Mouse (Mus musculus) neural tube, embryonic 14.5 days (tissue): Measurements from ENCODE around the gene Slfn1. TPM values are rescaled to one million over a fixed set of nuclear protein-coding genes. Genes with fewer than 3 reads are reported as not detected.
"Not testable (repeated sequence)": the region's sequence is repeated elsewhere in the genome, so short reads cannot be mapped to it uniquely, and the experiment has no call there.

Experiments
- ATAC-seq: fragments of 200-750 bp; cut with Nextera tagmentation; 2 replicates; pipeline ENCODE4 v1.8.0; 2017; ENCODE audit warnings: low read depth, mild to moderate bottlenecking, moderate TSS enrichment, moderate library complexity
- H3K27ac ChIP-seq: fragments of 300-500 bp; sonication (generic); 2 replicates; pipeline ENCODE4 v1.5.1; 2014; ENCODE audit warnings: low read depth, mild to moderate bottlenecking, control low read depth, low read length, moderate library complexity, mixed read lengths
- H3K27me3 ChIP-seq: fragments of 300-500 bp; sonication (generic); 2 replicates; pipeline ENCODE4 v1.6.1; 2014; ENCODE audit warnings: low read length; ENCODE audit not compliant: control insufficient read depth, insufficient read depth
- H3K36me3 ChIP-seq: fragments of 300-500 bp; sonication (generic); 2 replicates; pipeline ENCODE4 v1.6.1; 2014; ENCODE audit warnings: low read length, mixed read lengths; ENCODE audit not compliant: control insufficient read depth, insufficient read depth
- H3K4me1 ChIP-seq: fragments of 300-500 bp; sonication (generic); 2 replicates; pipeline ENCODE4 v1.6.1; 2014; ENCODE audit warnings: low read length; ENCODE audit not compliant: control insufficient read depth, insufficient read depth
- H3K4me2 ChIP-seq: fragments of 300-500 bp; sonication (generic); 2 replicates; pipeline ENCODE4 v1.6.1; 2014; ENCODE audit warnings: mild to moderate bottlenecking, low read depth, low read length, control low read depth
- H3K4me3 ChIP-seq: fragments of 300-500 bp; sonication (generic); 2 replicates; pipeline ENCODE4 v1.5.1; 2014; ENCODE audit warnings: low read depth, low read length, control low read depth, mixed read lengths
- H3K9ac ChIP-seq: fragments of 300-500 bp; sonication (generic); replicated peaks from 2 replicates; pipeline ENCODE4 v1.6.1; 2014; ENCODE audit warnings: low read depth, mild to moderate bottlenecking, control low read depth, low read length, mixed read lengths
- H3K9me3 ChIP-seq: fragments of 300-500 bp; sonication (generic); 2 replicates; pipeline ENCODE4 v1.6.1; 2016; ENCODE audit warnings: low read length; ENCODE audit not compliant: control insufficient read depth
- WGBS: fragments of 180-500 bp; shearing (Covaris S2); extraction: QIAGEN DNeasy Blood & Tissue Kit; methylation state at CpG from one replicate; pipeline ENCODE4 v1.1.7; 2014; 5-methylcytosine and 5-hydroxymethylcytosine counted together
- polyA plus RNA-seq: library from polyadenylated mRNA; unstranded; fragments of >200 nt; fragmentation: Nextera tagmentation; extraction: Ambion mirVana; gene quantifications from 2 replicates; pipeline ENCODE4 v1.2.1, GENCODE M21; 2014

The Slfn1 gene
- polyA plus RNA-seq, 1 experiment from 2014 or later, result not detected

GRCm38 (mm10) chr11:83084161-83084560 lies 32.5 kb upstream of the Slfn1 start:
- no peak for ATAC-seq
- WGBS, result 92% methylated on average over 2 of the region's 2 CpGs
- Histone ChIP-seq H3K4me3 (no peak overlapping the region), H3K27me3 (no peaks in the 10 kb centered on the region), H3K36me3 (no peaks in the 10 kb centered on the region), H3K4me1 (no peaks in the 10 kb centered on the region), H3K27ac (no peak overlapping the region), H3K9ac (no peak overlapping the region), H3K4me2 (no peak overlapping the region), H3K9me3 (no peaks in the 10 kb centered on the region)

DNA sequence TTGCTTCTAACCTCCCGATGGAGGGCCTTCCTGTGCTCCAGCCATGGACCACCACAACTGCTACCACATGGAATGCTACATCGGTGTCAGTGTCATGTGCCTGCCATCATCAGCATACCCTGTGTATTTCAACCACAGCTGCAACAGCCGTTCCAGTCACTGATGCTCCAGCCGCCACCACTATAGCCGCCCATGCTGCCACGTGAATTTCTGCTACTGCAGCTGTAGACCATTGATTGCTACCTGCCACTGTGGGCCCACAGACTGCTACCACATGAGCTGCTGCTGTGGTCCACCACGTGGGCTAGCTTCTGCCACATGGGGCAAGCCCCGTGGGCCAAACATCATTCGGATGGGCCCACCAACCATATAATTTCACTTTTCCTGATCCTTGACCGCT lies 31.9 kb upstream of the Slfn1 start:
- no peak overlapping the region for H3K27ac ChIP-seq
- no peak for ATAC-seq
- H3K4me2 ChIP-seq, result no peak overlapping the region
- H3K27me3 ChIP-seq, result no peaks in the 10 kb centered on the region
- WGBS, result 88% methylated on average over 10 of the region's 10 CpGs
- no peaks in the 10 kb centered on the region for H3K4me1 ChIP-seq
- H3K9ac ChIP-seq, result no peak overlapping the region
- no peaks in the 10 kb centered on the region for H3K36me3 ChIP-seq
- H3K9me3 ChIP-seq, result no peaks in the 10 kb centered on the region
- no peak overlapping the region for H3K4me3 ChIP-seq

DNA sequence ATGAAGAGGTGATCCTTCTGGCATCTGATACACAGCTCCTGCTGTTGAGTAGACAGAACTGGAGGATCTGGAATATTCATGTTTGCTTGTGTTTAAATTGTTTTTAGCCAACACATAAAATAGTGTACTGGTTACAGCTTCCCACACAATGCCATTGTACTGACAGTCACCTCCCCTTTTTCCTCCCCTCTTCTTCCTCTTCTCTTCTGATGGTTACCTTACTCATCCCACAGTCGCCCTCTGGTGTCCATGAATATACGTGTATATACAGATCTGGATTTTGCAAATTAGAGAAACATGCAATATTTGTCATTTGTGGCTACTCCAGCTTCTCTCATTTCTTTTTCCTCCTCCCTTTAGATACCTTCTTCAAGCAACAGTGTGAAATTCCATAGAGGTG lies 1.5 kb upstream of the Slfn1 start:
- H3K27me3 ChIP-seq, result no peaks in the 10 kb centered on the region
- H3K4me2 ChIP-seq, result no peak overlapping the region
- no peak for ATAC-seq
- H3K4me1 ChIP-seq, result no peaks in the 10 kb centered on the region
- no peak overlapping the region for H3K4me3 ChIP-seq
- H3K9ac ChIP-seq, result no peak overlapping the region
- no peaks in the 10 kb centered on the region for H3K36me3 ChIP-seq
- WGBS, result 43% methylated on average over 2 of the region's 2 CpGs
- no peaks in the 10 kb centered on the region for H3K9me3 ChIP-seq
- H3K27ac ChIP-seq, result no peak overlapping the region

- ATAC-seq, result no peak
- no peaks in the 10 kb centered on the region for H3K9me3 ChIP-seq
- H3K9ac ChIP-seq, result no peak overlapping the region
- H3K27me3 ChIP-seq, result no peaks in the 10 kb centered on the region
- H3K4me1 ChIP-seq, result no peaks in the 10 kb centered on the region
- no peak overlapping the region for H3K27ac ChIP-seq
- H3K4me2 ChIP-seq, result no peak overlapping the region
- WGBS, result 60% methylated on average over 3 of the region's 3 CpGs
- H3K4me3 ChIP-seq, result no peak overlapping the region
- H3K36me3 ChIP-seq, result no peaks in the 10 kb centered on the region
Observed at GRCm38 (mm10) chr11:83118056-83118455, 1.4 kb downstream of the Slfn1 start.

DNA sequence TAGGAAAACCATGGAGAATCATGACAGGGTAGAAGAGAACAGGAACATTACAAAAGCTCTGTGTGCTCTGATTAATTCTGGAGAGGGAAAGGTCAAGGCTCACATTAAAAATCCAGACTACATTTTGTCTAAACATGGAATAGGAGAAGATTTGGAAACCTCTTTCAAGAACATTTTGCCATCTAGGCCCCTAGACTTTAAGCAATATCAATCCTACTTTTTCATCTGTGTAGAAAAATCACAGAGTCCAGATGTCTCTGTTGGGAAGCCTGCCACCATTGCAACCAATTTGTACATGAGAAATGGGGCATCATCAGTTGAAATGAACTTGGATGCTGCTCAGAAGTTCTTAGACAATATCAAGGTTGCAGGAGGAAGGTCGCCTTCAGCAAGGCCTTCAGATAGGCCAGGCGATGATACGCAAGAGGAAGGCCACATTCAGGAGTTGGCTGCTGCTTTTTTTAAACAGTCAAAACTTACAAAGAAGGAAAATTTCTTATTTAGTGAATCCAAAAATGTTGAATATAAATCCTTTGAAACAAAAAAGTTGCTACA lies 4.6 kb downstream of the Slfn1 start:
- no peak overlapping the region for H3K27ac ChIP-seq
- H3K27me3 ChIP-seq, result no peaks in the 10 kb centered on the region
- H3K9me3 ChIP-seq, result no peaks in the 10 kb centered on the region
- no peak for ATAC-seq
- no peak overlapping the region for H3K4me3 ChIP-seq
- no peak overlapping the region for H3K9ac ChIP-seq
- H3K36me3 ChIP-seq, result no peaks in the 10 kb centered on the region
- no peak overlapping the region for H3K4me2 ChIP-seq
- 98% methylated on average over 3 of the region's 3 CpGs for WGBS
- H3K4me1 ChIP-seq, result no peaks in the 10 kb centered on the region

GRCm38 (mm10) chr11:83123198-83123597 lies 6.5 kb downstream of the Slfn1 start:
- Histone ChIP-seq H3K4me3 (no peak overlapping the region), H3K4me1 (no peaks in the 10 kb centered on the region), H3K27me3 (no peaks in the 10 kb centered on the region), H3K9ac (no peak overlapping the region), H3K36me3 (no peaks in the 10 kb centered on the region), H3K9me3 (no peaks in the 10 kb centered on the region), H3K4me2 (no peak overlapping the region), H3K27ac (no peak overlapping the region)
- no peak for ATAC-seq
- WGBS, result 71% methylated on average over 4 of the region's 4 CpGs

GRCm38 (mm10) chr11:83124906-83125305 lies 8.3 kb downstream of the Slfn1 start:
- Histone ChIP-seq H3K27ac (no peak overlapping the region), H3K4me2 (no peak overlapping the region), H3K36me3 (no peaks in the 10 kb centered on the region), H3K4me3 (no peak overlapping the region), H3K27me3 (no peaks in the 10 kb centered on the region), H3K9me3 (no peaks in the 10 kb centered on the region), H3K9ac (no peak overlapping the region), H3K4me1 (no peaks in the 10 kb centered on the region)
- WGBS, result 84% methylated on average over 2 of the region's 2 CpGs
- ATAC-seq, result no peak

- not testable (repeated sequence) for H3K4me3 ChIP-seq, ATAC-seq, H3K4me2 ChIP-seq, H3K9me3 ChIP-seq, H3K4me1 ChIP-seq, H3K27me3 ChIP-seq, H3K36me3 ChIP-seq, H3K27ac ChIP-seq, H3K9ac ChIP-seq
- WGBS, result no CpG with 5 or more reads among the region's 1 CpGs
Observed at GRCm38 (mm10) chr11:83125633-83126032, 9.0 kb downstream of the Slfn1 start.

DNA sequence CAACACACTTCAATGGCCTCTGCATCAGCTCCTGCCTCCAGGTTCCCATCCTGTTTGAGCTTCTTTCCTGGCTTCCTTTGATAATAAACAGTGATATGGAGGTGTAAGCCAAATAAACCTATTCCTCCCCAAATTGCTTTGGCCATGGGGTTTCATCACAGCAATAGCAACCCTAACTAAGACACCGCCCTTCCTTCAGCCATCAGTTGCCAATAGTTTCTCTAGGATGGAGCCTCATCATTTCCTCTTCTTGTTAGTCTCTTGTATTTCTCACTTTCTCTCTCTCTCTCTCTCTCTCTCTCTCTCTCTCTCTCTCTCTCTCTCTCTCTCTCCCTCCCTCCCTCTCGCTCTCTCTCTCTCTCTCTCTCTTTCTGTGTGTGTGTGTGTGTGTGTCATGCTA lies 20.6 kb downstream of the Slfn1 start:
- WGBS, result 100% methylated on average over 1 of the region's 2 CpGs
- not testable (repeated sequence) for H3K27ac ChIP-seq, H3K4me1 ChIP-seq, H3K36me3 ChIP-seq, H3K27me3 ChIP-seq, H3K9me3 ChIP-seq, H3K4me3 ChIP-seq, ATAC-seq, H3K9ac ChIP-seq, H3K4me2 ChIP-seq

GRCm38 (mm10) chr11:83148939-83149338 lies 32.3 kb downstream of the Slfn1 start:
- H3K27me3 ChIP-seq, H3K9me3 ChIP-seq, H3K27ac ChIP-seq, H3K9ac ChIP-seq, H3K36me3 ChIP-seq, H3K4me1 ChIP-seq, ATAC-seq, H3K4me3 ChIP-seq, H3K4me2 ChIP-seq: not testable (repeated sequence)
- no CpG with 5 or more reads among the region's 1 CpGs for WGBS
